Mouse (Mus musculus) heart, embryonic 11.5 days (tissue): ENCODE measurements around the gene Mettl5. TPM values are rescaled to one million over a fixed set of nuclear protein-coding genes. Genes with fewer than 3 reads are reported as not detected.

Source experiments
- ATAC-seq: fragments of 200-750 bp; cut with Nextera tagmentation; replicated peaks from 2 replicates; pipeline ENCODE4 v1.8.0; 2017; ENCODE audit warnings: moderate library complexity; ENCODE audit not compliant: insufficient number of reproducible peaks, low FRiP score, low TSS enrichment
- H3K27ac ChIP-seq: fragments of 300-500 bp; sonication (generic); 2 replicates; pipeline ENCODE4 v1.5.1; 2014; ENCODE audit warnings: mild to moderate bottlenecking, low read depth, low read length
- H3K27me3 ChIP-seq: fragments of 300-500 bp; sonication (generic); 2 replicates; pipeline ENCODE4 v1.6.1; 2014; ENCODE audit warnings: mild to moderate bottlenecking, low read length, mixed read lengths; ENCODE audit not compliant: control insufficient read depth, insufficient read depth
- H3K36me3 ChIP-seq: fragments of 300-500 bp; sonication (generic); 2 replicates; pipeline ENCODE4 v1.6.1; 2014; ENCODE audit warnings: mild to moderate bottlenecking, low read length, moderate library complexity, mixed read lengths; ENCODE audit not compliant: control insufficient read depth, insufficient read depth
- H3K4me1 ChIP-seq: fragments of 300-500 bp; sonication (generic); 2 replicates; pipeline ENCODE4 v1.6.1; 2014; ENCODE audit warnings: low read length; ENCODE audit not compliant: control insufficient read depth, insufficient read depth
- H3K4me2 ChIP-seq: fragments of 300-500 bp; sonication (generic); 2 replicates; pipeline ENCODE4 v1.6.1; 2014; ENCODE audit warnings: mild to moderate bottlenecking, moderate library complexity
- H3K4me3 ChIP-seq: fragments of 300-500 bp; sonication (generic); 2 replicates; pipeline ENCODE4 v1.5.1; 2014; ENCODE audit warnings: low read depth, low read length
- H3K9ac ChIP-seq: fragments of 300-500 bp; sonication (generic); 2 replicates; pipeline ENCODE4 v1.6.1; 2014; ENCODE audit warnings: mild to moderate bottlenecking, low read depth, low read length, moderate library complexity
- H3K9me3 ChIP-seq: fragments of 300-500 bp; sonication (generic); replicated peaks from 2 replicates; pipeline ENCODE4 v1.6.1; 2016; ENCODE audit warnings: low read length; ENCODE audit not compliant: control insufficient read depth
- WGBS: fragments of 180-500 bp; shearing (Covaris S2); extraction: QIAGEN DNeasy Blood & Tissue Kit; methylation state at CpG from one replicate; pipeline ENCODE4 v1.1.7; 2014; ENCODE audit not compliant: insufficient replicate concordance; 5-methylcytosine and 5-hydroxymethylcytosine counted together
- polyA plus RNA-seq: library from polyadenylated mRNA; unstranded; fragments of >200 nt; fragmentation: Nextera tagmentation; extraction: Ambion mirVana; gene quantifications from 2 replicates; pipeline ENCODE4 v1.2.1, GENCODE M21; 2014

The Mettl5 gene
- polyA plus RNA-seq, 1 experiment from 2014 or later: 34.7 TPM

- no peak overlapping the region for H3K4me3 ChIP-seq
- H3K4me2 ChIP-seq: no peak overlapping the region
- 0 out of 2 replicates have a peak, but pooled peaks cover 2% of the 10 kb centered on the region for H3K36me3 ChIP-seq
- no peaks in the 10 kb centered on the region for H3K27me3 ChIP-seq
- H3K4me1 ChIP-seq: no peaks in the 10 kb centered on the region
- H3K9ac ChIP-seq: no peak overlapping the region
- WGBS: 43% methylated on average over 6 of the region's 6 CpGs
- no peaks in the 10 kb centered on the region for H3K9me3 ChIP-seq
- no peak for ATAC-seq
- H3K27ac ChIP-seq: no peak overlapping the region
Measured at GRCm38 (mm10) chr2:69840261-69840660, 45.2 kb downstream of the Mettl5 start.

- H3K9ac ChIP-seq: no peak overlapping the region
- no peaks in the 10 kb centered on the region for H3K9me3 ChIP-seq
- no peak for ATAC-seq
- 0 out of 2 replicates have a peak, but pooled peaks cover 8% of the 10 kb centered on the region for H3K36me3 ChIP-seq
- no peaks in the 10 kb centered on the region for H3K27me3 ChIP-seq
- no peak overlapping the region for H3K27ac ChIP-seq
- no peak overlapping the region for H3K4me2 ChIP-seq
- no peak overlapping the region for H3K4me3 ChIP-seq
- H3K4me1 ChIP-seq: no peaks in the 10 kb centered on the region
Measured at GRCm38 (mm10) chr2:69838707-69839106, 46.7 kb downstream of the Mettl5 start.

DNA sequence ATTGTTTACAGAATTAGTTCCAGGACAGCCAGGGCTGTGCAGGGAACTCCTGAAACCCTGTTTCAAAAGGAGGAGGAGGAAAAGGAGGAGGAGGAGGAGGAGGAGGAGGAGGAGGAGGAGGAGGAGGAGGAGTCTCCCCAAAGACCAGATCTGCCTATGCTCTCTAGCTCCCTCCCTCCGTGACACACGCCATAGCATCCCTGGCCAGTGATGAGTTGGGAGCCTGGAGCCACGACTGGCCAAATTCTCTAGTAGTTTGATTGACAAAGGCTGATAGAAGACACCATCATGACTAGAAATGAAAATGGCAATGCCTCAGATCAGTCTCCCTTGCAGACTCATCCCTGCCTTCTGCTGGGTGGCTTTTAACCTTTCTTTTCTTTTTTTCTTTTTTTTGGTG lies 47.4 kb downstream of the Mettl5 start:
- H3K27ac ChIP-seq: no peak overlapping the region
- no peaks in the 10 kb centered on the region for H3K9me3 ChIP-seq
- no peaks in the 10 kb centered on the region for H3K27me3 ChIP-seq
- H3K9ac ChIP-seq: no peak overlapping the region
- 43% methylated on average over 3 of the region's 3 CpGs for WGBS
- H3K4me2 ChIP-seq: no peak overlapping the region
- no peaks in the 10 kb centered on the region for H3K4me1 ChIP-seq
- H3K4me3 ChIP-seq: no peak overlapping the region
- peaks cover 15% of the 10 kb centered on the region; the same call in 1 of the 2 replicates for H3K36me3 ChIP-seq
- ATAC-seq: no peak

DNA sequence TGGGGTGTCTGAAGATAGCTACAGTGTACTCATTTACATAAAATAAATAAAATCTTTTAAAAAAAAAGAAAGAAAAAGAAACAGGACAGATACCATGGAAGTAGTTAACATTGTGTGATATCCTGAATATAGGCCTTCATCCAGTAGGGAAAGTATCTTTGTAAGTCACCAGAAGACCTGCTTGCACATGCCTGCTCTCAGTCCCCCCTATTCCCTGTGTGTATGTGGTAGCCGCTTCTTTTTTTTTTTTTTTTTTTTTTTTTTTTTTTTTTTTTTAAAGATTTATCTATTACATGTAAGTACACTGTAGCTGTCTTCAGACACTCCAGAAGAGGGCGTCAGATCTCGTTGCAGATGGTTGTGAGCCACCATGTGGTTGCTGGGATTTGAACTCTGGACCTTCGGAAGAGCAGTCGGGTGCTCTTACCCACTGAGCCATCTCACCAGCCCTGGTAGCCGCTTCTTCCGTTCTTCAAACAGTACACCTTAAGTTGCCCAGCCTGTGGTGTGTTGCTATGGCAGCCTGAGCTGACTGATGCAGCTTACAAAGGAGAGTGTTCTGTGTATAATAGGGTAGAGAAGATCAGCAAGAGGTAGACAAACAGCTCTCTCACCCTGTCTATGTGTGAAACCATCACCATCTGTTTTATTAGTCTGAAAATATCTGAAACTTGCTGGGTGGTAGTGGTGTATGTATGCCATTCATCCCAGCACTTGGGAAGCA lies 48.0 kb downstream of the Mettl5 start:
- 69% methylated on average over 7 of the region's 7 CpGs for WGBS

DNA sequence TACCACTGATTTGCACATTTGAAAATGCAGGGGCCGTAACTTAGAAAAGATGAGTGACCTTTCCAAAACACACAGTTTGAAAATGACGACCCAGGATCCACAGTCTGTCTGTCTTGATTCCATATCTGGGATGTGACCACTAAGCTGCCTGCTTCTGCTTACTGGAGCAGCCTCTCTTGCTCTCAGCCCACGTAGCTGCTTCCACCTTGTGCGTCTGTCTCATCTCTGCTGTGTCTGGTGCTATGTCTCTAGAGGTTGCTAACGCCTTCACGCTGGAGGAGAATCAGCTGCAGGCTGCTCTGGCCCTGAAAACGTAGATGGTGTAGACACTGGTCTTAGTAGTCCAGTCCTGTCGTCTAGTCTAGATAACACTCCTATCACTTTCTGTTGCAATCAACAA lies 55.3 kb downstream of the Mettl5 start:
- Histone ChIP-seq H3K27me3 (no peaks in the 10 kb centered on the region), H3K27ac (no peak overlapping the region), H3K36me3 (peaks cover 29% of the 10 kb centered on the region), H3K4me3 (no peak overlapping the region), H3K4me2 (no peak overlapping the region), H3K9me3 (no peaks in the 10 kb centered on the region), H3K9ac (no peak overlapping the region), H3K4me1 (no peaks in the 10 kb centered on the region; the same call in 1 of the 2 replicates)
- WGBS: 79% methylated on average over 8 of the region's 8 CpGs
- no peak for ATAC-seq

More for the DNA sequence above, 48.0 kb downstream of the Mettl5 start:
- Histone ChIP-seq H3K9ac (no peak overlapping the region), H3K27ac (no peak overlapping the region), H3K4me2 (no peak overlapping the region), H3K4me1 (no peaks in the 10 kb centered on the region), H3K9me3 (no peaks in the 10 kb centered on the region), H3K36me3 (peaks cover 17% of the 10 kb centered on the region; the same call in 1 of the 2 replicates), H3K4me3 (no peak overlapping the region), H3K27me3 (no peaks in the 10 kb centered on the region)
- no peak for ATAC-seq

GRCm38 (mm10) chr2:69829680-69830079 lies 55.7 kb downstream of the Mettl5 start:
- no peak overlapping the region for H3K4me3 ChIP-seq
- H3K4me2 ChIP-seq: no peak overlapping the region
- no peak overlapping the region for H3K9ac ChIP-seq
- no peaks in the 10 kb centered on the region for H3K27me3 ChIP-seq
- peaks cover 27% of the 10 kb centered on the region for H3K36me3 ChIP-seq
- 79% methylated on average over 2 of the region's 2 CpGs for WGBS
- no peaks in the 10 kb centered on the region; the same call in 1 of the 2 replicates for H3K4me1 ChIP-seq
- no peak for ATAC-seq
- H3K27ac ChIP-seq: no peak overlapping the region
- no peaks in the 10 kb centered on the region for H3K9me3 ChIP-seq

GRCm38 (mm10) chr2:69828031-69828430 lies 57.4 kb downstream of the Mettl5 start:
- Histone ChIP-seq H3K9me3 (no peaks in the 10 kb centered on the region), H3K9ac (no peak overlapping the region), H3K36me3 (peaks cover 17% of the 10 kb centered on the region), H3K4me1 (peaks cover 6% of the 10 kb centered on the region), H3K4me3 (no peak overlapping the region), H3K4me2 (no peak overlapping the region), H3K27me3 (no peaks in the 10 kb centered on the region), H3K27ac (no peak overlapping the region)
- ATAC-seq: no peak
- WGBS: 42% methylated on average over 7 of the region's 7 CpGs

DNA sequence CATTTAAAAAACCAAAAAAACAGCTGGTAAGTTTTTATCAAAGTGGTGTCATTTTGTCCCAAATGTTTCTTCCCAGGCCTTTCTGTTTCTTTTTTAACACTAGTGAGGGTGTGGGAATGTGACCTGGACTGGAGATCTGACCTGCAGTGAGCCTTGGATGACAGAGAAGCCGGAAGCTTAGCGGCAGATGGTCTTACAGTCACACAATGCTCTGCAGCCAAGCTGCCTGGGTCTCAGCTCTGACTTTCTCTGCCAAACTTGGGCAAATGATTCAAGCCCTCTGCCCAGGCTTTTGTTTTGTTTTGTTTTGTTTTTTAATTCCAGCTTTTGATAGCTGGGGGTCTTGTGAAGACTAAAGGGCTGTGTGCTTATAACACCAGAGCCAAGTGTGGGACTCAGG lies 59.0 kb downstream of the Mettl5 start:
- H3K36me3 ChIP-seq: peaks cover 15% of the 10 kb centered on the region
- no peak for ATAC-seq
- 82% methylated on average over 2 of the region's 2 CpGs for WGBS
- H3K9ac ChIP-seq: no peak overlapping the region
- H3K4me1 ChIP-seq: peaks cover 8% of the 10 kb centered on the region
- no peaks in the 10 kb centered on the region for H3K9me3 ChIP-seq
- H3K4me2 ChIP-seq: no peak overlapping the region
- 0 out of 2 replicates have a peak overlapping the region, but pooled peaks have one; percentile 22 for H3K27ac ChIP-seq
- no peaks in the 10 kb centered on the region for H3K27me3 ChIP-seq
- no peak overlapping the region for H3K4me3 ChIP-seq

GRCm38 (mm10) chr2:69825898-69826297 lies 59.5 kb downstream of the Mettl5 start:
- Histone ChIP-seq H3K4me2 (no peak overlapping the region), H3K27me3 (no peaks in the 10 kb centered on the region), H3K4me3 (no peak overlapping the region), H3K9me3 (no peaks in the 10 kb centered on the region), H3K27ac (0 out of 2 replicates have a peak overlapping the region, but pooled peaks have one; percentile 10), H3K36me3 (peaks cover 14% of the 10 kb centered on the region), H3K9ac (no peak overlapping the region), H3K4me1 (peaks cover 12% of the 10 kb centered on the region)
- 80% methylated on average over 10 of the region's 10 CpGs for WGBS
- ATAC-seq: no peak
